Mouse (Mus musculus) kidney, embryonic 14.5 days (tissue): Measurements from ENCODE around the gene Itga11. TPM values are rescaled to one million over a fixed set of nuclear protein-coding genes. Genes with fewer than 3 reads are reported as not detected.

Experiments
- ATAC-seq: fragments of 200-750 bp; cut with Nextera tagmentation; 2 replicates; pipeline ENCODE4 v1.8.0; 2017; ENCODE audit warnings: moderate number of reproducible peaks, mild to moderate bottlenecking, moderate TSS enrichment, moderate library complexity; ENCODE audit not compliant: low FRiP score, low TSS enrichment
- H3K27ac ChIP-seq: fragments of 300-500 bp; sonication (generic); 2 replicates; pipeline ENCODE4 v1.5.1; 2014; ENCODE audit warnings: low read depth, mild to moderate bottlenecking, low read length, moderate library complexity, mixed read lengths
- H3K27me3 ChIP-seq: fragments of 300-500 bp; sonication (generic); 2 replicates; pipeline ENCODE4 v1.6.1; 2014; ENCODE audit warnings: mild to moderate bottlenecking, low read length; ENCODE audit not compliant: control insufficient read depth, insufficient read depth
- H3K36me3 ChIP-seq: fragments of 300-500 bp; sonication (generic); 2 replicates; pipeline ENCODE4 v1.6.1; 2014; ENCODE audit warnings: low read length, mixed read lengths; ENCODE audit not compliant: control insufficient read depth, insufficient read depth
- H3K4me1 ChIP-seq: fragments of 300-500 bp; sonication (generic); 2 replicates; pipeline ENCODE4 v1.6.1; 2014; ENCODE audit warnings: low read length, mixed read lengths; ENCODE audit not compliant: control insufficient read depth, insufficient read depth
- H3K4me2 ChIP-seq: fragments of 300-500 bp; sonication (generic); replicated peaks from 2 replicates; pipeline ENCODE4 v1.6.1; 2014; ENCODE audit warnings: low read depth, mild to moderate bottlenecking, low read length
- H3K4me3 ChIP-seq: fragments of 300-500 bp; sonication (generic); 2 replicates; pipeline ENCODE4 v1.5.1; 2014; ENCODE audit warnings: mild to moderate bottlenecking, low read length
- H3K9ac ChIP-seq: fragments of 300-500 bp; sonication (generic); 2 replicates; pipeline ENCODE4 v1.6.1; 2014; ENCODE audit warnings: low read depth, mild to moderate bottlenecking, low read length, moderate library complexity
- H3K9me3 ChIP-seq: fragments of 300-500 bp; sonication (generic); 2 replicates; pipeline ENCODE4 v1.6.1; 2016; ENCODE audit warnings: low read length; ENCODE audit not compliant: control insufficient read depth
- WGBS: fragments of 180-500 bp; shearing (Covaris S2); extraction: QIAGEN DNeasy Blood & Tissue Kit; methylation state at CpG from one replicate; pipeline ENCODE4 v1.1.7; 2014; 5-methylcytosine and 5-hydroxymethylcytosine counted together
- polyA plus RNA-seq: library from polyadenylated mRNA; unstranded; fragments of >200 nt; fragmentation: Nextera tagmentation; extraction: Ambion mirVana; gene quantifications from 2 replicates; pipeline ENCODE4 v1.2.1, GENCODE M21; 2014

Itga11 gene
- polyA plus RNA-seq, 1 experiment from 2014 or later: 0.95 TPM

DNA sequence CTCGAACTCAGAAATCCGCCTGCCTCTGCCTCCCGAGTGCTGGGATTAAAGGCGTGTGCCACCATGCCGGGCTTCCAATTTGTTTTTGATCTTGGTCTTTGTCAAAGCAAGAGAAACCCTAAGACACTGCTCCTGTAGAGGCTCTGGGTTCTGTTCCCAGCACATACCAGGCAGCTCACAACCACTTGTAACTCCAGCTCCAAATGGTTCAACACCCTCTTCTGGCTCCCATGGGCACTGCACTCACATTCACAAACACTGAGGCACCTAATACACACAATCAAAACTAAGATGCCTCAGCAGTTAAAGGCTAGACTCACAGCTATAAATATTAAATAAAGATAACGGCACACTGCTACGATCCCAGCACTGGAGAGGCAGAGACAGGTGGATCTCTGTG lies 144.2 kb downstream of the Itga11 start:
- Histone ChIP-seq H3K4me2 (no peak overlapping the region), H3K9ac (no peak overlapping the region), H3K4me3 (no peak overlapping the region), H3K9me3 (no peaks in the 10 kb centered on the region), H3K27me3 (no peaks in the 10 kb centered on the region), H3K4me1 (peaks cover 5% of the 10 kb centered on the region; the same call in 1 of the 2 replicates), H3K27ac (no peak overlapping the region), H3K36me3 (no peaks in the 10 kb centered on the region)
- no peak for ATAC-seq
- WGBS: 96% methylated on average over 7 of the region's 7 CpGs

DNA sequence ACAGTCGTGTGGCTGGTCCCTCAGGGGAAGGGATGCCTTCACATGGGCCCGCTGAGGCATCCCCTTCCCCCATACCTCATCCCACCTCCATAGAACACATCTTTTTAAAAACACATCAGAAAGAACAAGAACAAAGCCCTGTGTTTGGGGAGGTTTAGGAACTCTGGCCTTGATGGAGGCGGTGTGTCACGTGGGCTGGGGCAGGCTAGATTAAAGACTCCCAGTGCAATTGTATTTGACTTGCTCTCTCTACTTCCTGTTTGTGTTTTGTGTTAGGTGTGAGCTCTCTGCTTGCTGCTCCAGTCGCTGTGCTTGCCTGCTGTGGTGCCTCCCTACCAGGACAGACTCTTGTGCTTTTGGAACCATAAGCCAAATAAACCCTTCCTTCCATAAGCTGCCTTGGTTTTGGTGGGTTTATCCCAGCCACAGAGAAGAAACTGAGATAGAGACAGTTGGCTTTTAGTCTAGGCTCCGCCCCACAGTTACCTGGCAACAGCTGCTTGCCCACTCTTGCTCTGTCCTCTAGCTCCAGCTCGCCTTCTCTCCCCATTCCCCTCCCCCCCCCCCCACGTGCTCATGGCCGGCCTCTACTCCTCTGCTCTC lies 148.3 kb downstream of the Itga11 start:
- H3K9ac ChIP-seq: no peak overlapping the region
- no peaks in the 10 kb centered on the region for H3K36me3 ChIP-seq
- H3K4me2 ChIP-seq: no peak overlapping the region
- no peaks in the 10 kb centered on the region for H3K27me3 ChIP-seq
- ATAC-seq: no peak
- H3K27ac ChIP-seq: no peak overlapping the region
- H3K4me3 ChIP-seq: no peak overlapping the region
- H3K4me1 ChIP-seq: peaks cover 8% of the 10 kb centered on the region; the same call in 1 of the 2 replicates
- WGBS: 6% methylated on average over 9 of the region's 9 CpGs
- no peaks in the 10 kb centered on the region for H3K9me3 ChIP-seq

DNA sequence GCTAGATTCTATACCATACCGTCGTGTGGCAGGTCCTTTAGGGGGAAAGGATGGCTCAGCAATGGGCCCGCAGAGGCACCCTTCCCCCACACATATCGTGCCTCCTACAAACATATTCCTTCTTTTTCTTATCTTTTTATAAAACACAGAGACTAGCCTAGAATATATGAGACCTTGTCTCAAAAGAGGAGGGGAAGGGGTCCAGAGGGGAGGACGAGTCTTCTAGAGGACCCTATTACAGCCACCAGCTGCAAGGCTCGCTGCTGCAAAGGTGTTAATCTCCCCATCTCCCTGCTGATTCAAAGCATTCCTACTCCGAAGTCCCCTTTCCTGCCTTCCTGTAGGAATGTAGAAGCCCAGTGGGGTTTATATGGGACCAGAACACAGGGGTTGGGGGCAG lies 148.8 kb downstream of the Itga11 start:
- no peak overlapping the region for H3K9ac ChIP-seq
- H3K9me3 ChIP-seq: no peaks in the 10 kb centered on the region
- no peaks in the 10 kb centered on the region for H3K27me3 ChIP-seq
- H3K4me3 ChIP-seq: no peak overlapping the region
- no peak for ATAC-seq
- peaks cover 8% of the 10 kb centered on the region; the same call in 1 of the 2 replicates for H3K4me1 ChIP-seq
- WGBS: 9% methylated on average over 7 of the region's 7 CpGs
- H3K27ac ChIP-seq: 0 out of 2 replicates have a peak overlapping the region, but pooled peaks have one; percentile 9
- no peaks in the 10 kb centered on the region for H3K36me3 ChIP-seq
- no peak overlapping the region for H3K4me2 ChIP-seq

DNA sequence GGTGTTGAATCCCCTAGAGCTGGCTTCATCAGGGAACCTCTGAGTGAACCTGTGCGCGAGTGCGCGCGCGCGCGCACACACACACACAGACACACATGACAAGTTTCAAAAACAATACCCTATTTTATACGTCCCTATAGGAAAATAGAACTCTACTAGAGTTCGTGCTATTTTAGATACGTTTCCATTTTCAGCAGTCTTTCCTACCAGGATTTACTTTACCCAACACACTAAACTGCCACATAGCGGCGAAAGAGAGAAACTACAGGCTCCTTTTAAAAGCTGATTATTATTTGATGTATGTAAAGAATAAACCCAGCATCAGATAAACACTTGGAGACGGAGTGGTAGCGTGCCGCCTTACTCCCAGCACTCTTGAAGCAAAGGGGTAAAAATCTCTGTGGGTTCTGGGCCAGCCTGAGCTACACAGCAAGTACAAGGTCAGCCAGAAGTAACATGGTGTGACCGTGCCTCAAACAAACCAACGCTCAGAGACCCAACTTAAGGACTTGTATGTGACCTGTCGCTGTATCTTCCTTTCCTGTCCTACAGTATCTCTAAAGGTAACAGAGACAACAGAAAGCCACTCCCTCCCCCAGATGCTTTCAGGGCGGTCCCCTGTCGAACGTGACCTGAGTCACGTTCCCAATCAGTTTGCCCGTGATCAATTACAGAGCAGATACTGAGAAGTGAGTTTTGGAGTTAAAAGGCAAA lies 150.5 kb downstream of the Itga11 start:
- no peaks in the 10 kb centered on the region for H3K36me3 ChIP-seq
- no peaks in the 10 kb centered on the region for H3K9me3 ChIP-seq
- 12% methylated on average over 24 of the region's 24 CpGs for WGBS
- H3K4me2 ChIP-seq: peak overlapping the region; percentile 51
- no peak for ATAC-seq
- peak overlapping the region; percentile 55 for H3K27ac ChIP-seq
- H3K9ac ChIP-seq: no peak overlapping the region
- peak overlapping the region; percentile 17; the same call in 1 of the 2 replicates for H3K4me3 ChIP-seq
- no peaks in the 10 kb centered on the region for H3K27me3 ChIP-seq
- peaks cover 8% of the 10 kb centered on the region; the same call in 1 of the 2 replicates for H3K4me1 ChIP-seq

DNA sequence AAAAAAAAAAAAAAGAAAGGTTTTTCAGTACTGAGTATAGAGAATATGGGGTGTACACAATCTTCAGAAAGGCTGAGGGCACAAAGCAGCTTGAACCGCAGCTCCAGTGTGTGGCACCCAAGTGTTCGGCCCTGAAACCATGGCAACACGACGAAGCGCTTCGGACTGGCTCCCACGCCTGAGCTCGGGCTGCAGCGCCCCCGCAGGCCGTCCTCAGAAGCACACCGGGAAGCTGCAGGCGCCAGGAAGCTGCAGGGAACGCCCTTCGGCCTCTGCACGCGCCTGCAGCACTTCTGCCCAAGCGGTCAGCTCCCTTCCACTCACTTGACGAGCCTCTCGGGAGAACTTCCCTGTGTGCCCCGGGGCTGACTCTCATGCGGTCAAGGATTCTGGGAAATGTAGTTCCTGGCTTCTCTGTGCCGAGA lies 151.0 kb downstream of the Itga11 start:
- Histone ChIP-seq H3K9ac (no peak overlapping the region), H3K27me3 (no peaks in the 10 kb centered on the region), H3K4me2 (peak overlapping the region; percentile 51), H3K4me3 (peak overlapping the region; percentile 17; the same call in 1 of the 2 replicates), H3K9me3 (no peaks in the 10 kb centered on the region), H3K36me3 (no peaks in the 10 kb centered on the region), H3K27ac (peak overlapping the region; percentile 55; the same call in 1 of the 2 replicates), H3K4me1 (peaks cover 8% of the 10 kb centered on the region; the same call in 1 of the 2 replicates)
- ATAC-seq: peak; percentile 96
- 0% methylated on average over 23 of the region's 23 CpGs for WGBS

DNA sequence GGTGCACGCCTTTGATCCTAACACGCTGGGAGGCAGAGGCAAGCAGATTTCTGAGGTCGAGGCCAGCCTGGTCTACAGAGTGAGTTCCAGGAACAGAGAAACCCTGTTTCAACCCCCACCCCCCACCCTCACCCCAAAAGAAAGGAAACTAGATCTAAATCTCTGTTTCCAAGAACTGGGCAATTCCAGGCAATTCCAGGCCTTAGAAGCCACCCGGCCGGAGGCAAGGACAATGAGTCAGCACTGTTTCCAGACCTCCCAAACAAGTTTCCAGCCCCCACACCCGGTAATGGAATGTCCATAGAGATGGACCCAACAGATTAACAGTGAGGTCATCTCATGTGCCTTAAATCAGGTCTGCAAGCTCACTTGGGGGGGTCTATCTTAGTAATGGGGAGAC lies 152.3 kb downstream of the Itga11 start:
- Histone ChIP-seq H3K9me3 (no peaks in the 10 kb centered on the region), H3K27me3 (no peaks in the 10 kb centered on the region), H3K4me3 (no peak overlapping the region), H3K36me3 (no peaks in the 10 kb centered on the region), H3K4me1 (peaks cover 8% of the 10 kb centered on the region; the same call in 1 of the 2 replicates), H3K27ac (no peak overlapping the region), H3K9ac (no peak overlapping the region), H3K4me2 (no peak overlapping the region)
- 70% methylated on average over 6 of the region's 6 CpGs for WGBS
- ATAC-seq: no peak

Other genes with a start within 250 kb of the Itga11 start
- 9.3 and 16.5 TPM in 2 replicates for gene Coro2b, start 140.8 kb upstream of the Itga11 start, polyA plus RNA-seq
- 20.8 and 38.2 TPM in 2 replicates for gene Fem1b, start 134.1 kb downstream of the Itga11 start, polyA plus RNA-seq
- gene Cln6, start 161.0 kb downstream of the Itga11 start, polyA plus RNA-seq: 21.7 and 28.2 TPM in 2 replicates
- gene Calml4, start 180.3 kb downstream of the Itga11 start, polyA plus RNA-seq: 59.7 and 72.0 TPM in 2 replicates